Mouse (Mus musculus): ENCODE results near the gene Hdac7.
"Not testable (repeated sequence)": the region's sequence is repeated elsewhere in the genome, so short reads cannot be mapped to it uniquely, and the experiment has no call there.

The Hdac7 gene

DNA sequence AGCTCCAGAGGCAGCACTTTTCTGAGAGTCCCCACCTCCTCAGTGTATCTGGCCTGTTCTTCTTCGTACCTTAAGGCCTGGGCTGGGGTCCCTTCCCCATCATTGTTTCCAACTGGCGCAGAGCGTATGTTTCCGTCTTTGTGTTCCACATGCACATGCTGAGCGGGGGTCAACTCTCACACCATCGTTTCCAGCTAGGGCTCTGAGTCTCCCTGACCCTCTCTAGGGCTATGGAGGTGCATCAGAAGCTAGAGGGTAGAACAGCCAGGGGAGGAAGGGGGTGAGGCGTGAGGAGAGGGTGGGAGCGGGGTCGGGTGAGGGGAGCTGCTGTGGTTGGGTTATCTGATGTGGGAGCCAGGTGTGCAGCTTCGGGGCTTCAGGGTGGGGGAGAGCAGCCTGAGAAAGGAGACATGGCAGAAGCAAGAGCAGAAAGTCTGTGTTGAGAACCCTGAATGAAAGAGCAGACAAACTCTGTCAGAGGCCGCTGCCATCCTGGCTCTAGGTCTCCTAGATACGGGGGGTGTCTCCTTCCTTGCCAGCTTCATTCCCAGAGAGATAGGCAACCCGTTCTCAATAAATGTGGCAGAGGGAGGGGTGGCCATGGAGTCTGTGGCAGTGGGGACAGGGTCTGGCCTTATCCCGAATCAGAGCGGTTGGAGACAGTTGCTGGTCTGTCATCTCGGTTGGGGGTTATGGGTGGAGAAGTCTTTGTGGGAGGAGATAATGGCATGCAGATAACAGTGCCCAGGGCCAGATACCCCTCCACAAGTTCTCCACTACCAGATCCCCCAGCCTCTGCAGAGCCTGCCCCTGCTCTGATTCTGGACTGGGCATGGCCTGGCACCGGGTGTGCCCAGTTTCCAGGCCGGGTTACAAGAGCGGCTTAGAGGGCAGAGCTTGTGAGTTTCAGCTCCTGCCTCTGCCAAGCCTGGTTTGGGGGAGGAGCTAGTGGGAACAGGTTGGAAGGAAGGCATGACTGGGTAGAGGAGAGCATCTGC lies at the start of gene Hdac7:
TSS of gene Hdac7 (minus strand) at position 466 of the 998 bp plus-strand sequence.
- DNase-seq (ENCODE audit: low read depth) = no peak

GRCm38 (mm10) chr15:97892506-97892905 lies 48.2 kb upstream of the Hdac7 start:
- DNase-seq (ENCODE audit: low read depth) = no peak

DNA sequence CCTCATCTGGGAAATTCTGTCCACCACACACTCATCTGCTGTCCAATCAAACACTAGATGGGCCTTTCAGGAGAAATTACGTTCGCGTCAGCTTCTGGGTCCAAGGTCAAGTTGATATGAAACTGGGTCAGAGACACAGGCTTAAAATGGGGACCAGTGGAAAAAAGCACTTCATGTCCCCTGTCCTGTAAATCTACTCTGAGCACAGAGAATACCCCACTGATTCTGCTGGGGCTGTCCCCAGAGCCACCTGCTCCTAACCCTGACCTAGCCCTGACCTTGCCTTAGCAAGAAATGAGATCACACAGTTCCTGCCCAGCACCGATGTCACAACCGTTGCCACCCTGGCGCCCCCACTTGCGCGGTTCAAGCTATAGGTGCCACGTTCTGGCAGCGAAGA lies 46.1 kb upstream of the Hdac7 start:
- no peak for DNase-seq (ENCODE audit: low read depth)

DNA sequence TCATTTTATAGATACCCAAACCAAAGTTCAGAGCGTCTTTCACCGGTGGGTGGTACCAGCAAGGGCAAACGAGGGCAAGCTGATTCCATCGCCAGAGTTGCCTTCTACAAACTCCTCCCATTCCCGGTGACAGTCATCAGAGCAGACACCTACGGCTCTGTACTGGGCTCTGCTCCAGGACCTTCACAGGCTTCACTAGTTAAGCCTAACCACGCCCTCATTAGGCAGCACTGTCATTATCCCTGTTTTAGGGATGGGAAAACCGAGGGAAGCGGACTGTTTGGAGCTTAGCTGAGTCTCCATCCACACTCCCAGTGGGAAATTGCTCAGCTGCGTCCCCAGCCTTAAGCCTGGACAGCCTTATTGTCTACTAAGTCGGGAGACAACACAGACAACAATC lies 45.7 kb upstream of the Hdac7 start:
- DNase-seq (ENCODE audit: low read depth) = no peak

- DNase-seq (ENCODE audit: low read depth) = no peak
Measured at GRCm38 (mm10) chr15:97887541-97888016, 43.3 kb upstream of the Hdac7 start.

- no peak for DNase-seq (ENCODE audit: low read depth)
Measured at GRCm38 (mm10) chr15:97881423-97881822, 37.1 kb upstream of the Hdac7 start.

DNA sequence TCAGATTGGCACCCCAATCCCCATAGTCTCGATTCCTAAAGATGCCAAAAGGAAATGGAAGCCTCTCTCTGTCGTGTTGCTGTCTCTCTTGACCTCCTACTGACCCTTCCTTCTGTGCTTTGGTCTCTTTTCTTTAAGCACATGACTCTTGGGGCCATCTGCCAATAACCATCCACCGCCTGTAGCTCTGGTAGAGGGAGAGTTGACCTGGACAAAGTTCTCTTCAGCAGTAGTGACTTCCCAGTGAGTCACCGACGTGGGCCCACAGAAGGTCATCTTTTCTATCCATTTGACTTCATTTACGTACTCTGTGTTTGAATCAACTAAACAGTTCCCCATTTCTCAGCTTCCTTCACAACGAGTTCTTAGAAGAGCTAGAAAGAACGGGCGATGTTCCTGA lies 36.1 kb upstream of the Hdac7 start:
- DNase-seq (ENCODE audit: low read depth) = no peak

GRCm38 (mm10) chr15:97878696-97879328 lies 34.5 kb upstream of the Hdac7 start:
- DNase-seq (ENCODE audit: low read depth) = no peak

- DNase-seq (ENCODE audit: low read depth) = no peak
Measured at GRCm38 (mm10) chr15:97875784-97876183, 31.5 kb upstream of the Hdac7 start.

DNA sequence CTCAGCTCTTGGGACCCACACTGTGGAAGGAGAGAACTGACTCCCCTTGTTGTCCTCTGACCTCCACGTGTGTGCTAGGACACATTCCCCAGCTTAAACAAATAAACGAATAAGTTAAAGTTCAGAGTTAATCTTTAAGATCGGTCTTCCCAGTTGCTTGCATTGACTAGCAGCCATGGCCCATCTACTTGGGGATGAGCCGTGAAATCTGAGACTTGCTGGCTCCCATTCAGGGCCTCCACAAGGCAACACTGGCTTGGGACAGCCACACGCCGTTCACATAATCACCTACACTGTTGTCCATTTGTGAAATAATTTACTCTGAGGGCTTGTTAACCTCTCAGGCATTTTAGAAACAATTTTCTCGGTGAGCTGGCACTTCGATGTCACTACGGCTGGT lies 29.4 kb upstream of the Hdac7 start:
- no peak for DNase-seq (ENCODE audit: low read depth)

- DNase-seq (ENCODE audit: low read depth) = no peak
Measured at GRCm38 (mm10) chr15:97872161-97872560, 27.9 kb upstream of the Hdac7 start.

DNA sequence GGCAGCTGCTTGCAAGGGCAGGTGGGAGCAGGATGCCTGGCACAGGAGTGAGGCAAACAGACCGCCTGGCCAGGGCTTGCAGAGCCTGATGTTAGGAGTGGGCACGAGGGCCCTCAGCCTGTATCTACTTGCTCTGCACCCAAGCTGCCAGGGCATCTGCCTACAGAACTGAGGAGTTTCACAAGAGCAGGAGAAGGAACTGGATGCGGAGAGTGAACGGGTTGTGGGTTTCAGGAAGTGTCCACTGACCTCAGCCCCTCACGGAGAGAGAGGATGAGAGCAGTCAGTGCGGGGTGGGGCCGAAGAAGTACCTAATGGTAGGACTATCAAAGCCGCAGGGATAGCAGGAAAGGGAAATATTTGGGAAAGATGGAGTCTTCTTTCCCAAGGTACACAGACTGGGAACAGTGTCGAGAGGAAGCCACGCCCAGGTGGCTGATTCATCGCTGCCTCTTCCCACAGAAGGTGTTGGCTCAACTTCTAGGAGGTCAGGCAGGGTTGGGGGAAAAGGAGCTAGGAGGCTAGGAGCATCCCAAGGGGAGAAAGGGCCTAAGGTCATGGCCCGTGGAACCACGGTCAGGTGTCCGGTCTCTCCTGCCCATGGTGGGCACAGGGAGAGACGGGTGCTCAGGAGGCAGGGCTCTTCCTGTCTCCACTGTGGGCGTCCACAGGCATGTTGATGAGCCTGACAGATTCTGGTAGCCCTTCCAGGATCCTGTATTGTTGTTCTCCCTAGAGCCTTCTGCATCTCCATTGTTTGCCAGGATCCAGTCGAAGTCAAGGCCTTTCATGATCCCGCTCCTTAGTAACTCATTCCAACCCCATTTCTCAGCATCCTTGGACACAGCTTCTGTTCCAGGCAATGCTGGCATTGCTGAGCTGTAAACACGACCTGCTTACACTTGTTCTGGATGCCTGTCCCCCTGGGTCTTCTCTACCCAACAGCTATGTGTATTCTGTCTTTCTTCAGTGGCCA lies 27.0 kb upstream of the Hdac7 start:
- DNase-seq (ENCODE audit: low read depth) = no peak

- not testable (repeated sequence) for DNase-seq (ENCODE audit: low read depth)
Measured at GRCm38 (mm10) chr15:97870116-97870515, 25.8 kb upstream of the Hdac7 start.

DNA sequence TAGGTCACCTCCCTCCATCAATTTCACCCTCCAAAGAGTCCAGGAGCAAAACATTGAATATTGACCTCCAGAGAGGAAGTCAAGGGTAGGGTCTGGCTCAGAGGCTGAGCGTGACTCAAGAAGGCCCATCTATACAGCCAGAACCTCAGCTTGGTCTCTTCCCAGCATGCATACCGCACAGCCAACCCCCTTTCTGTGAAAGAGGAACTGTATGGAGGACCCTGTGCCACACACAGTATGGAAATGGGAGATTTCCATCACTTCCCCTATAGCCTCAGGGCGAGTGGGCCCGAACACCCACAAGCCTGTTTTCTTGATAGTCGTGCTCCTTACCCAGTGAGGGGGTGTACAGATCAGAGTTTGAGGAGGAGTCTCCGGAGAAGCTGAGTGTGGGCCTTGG lies 24.7 kb upstream of the Hdac7 start:
- DNase-seq (ENCODE audit: low read depth) = no peak

- DNase-seq (ENCODE audit: low read depth) = no peak
Measured at GRCm38 (mm10) chr15:97865988-97866387, 21.7 kb upstream of the Hdac7 start.

- DNase-seq (ENCODE audit: low read depth) = no peak
Measured at GRCm38 (mm10) chr15:97865175-97865574, 20.9 kb upstream of the Hdac7 start.

DNA sequence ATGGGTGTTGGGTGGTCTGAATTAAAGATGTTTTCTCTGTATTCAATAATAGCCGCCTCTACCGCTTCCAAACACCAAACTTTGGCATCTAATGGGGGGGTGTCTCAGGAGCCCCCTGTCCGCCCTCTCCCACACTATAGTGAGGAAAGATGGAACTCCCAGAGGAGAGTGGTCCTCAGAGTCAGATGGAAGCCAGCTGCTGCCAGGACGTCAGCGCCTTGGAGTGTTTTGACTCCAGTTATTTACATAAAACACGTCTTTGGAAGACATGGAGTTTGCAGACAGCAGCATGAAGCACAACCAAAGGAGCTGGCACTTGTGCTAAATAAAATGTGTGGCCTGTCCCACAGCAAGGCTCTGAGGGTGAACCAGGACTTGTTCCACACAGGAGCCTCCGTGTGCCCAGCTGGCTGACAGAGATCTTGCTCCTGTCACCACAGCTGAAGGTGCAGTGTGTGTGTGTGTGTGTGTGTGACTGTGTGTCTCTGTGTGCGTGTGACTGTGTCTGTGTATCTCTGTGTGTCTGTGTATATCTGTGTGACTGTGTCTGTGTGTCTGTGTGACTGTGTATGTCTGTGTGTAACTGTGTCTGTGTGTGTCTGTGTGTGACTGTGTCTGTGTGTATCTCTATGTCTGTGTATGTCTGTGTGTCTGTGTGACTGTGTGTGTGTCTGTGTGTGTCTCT lies 20.2 kb upstream of the Hdac7 start:
- no peak for DNase-seq (ENCODE audit: low read depth)

- no peak for DNase-seq (ENCODE audit: low read depth)
Measured at GRCm38 (mm10) chr15:97863494-97863881, 19.2 kb upstream of the Hdac7 start.

- no peak for DNase-seq (ENCODE audit: low read depth)
Measured at GRCm38 (mm10) chr15:97862881-97863493, 18.7 kb upstream of the Hdac7 start.

- no peak for DNase-seq (ENCODE audit: low read depth)
Measured at GRCm38 (mm10) chr15:97860353-97860752, 16.1 kb upstream of the Hdac7 start.

GRCm38 (mm10) chr15:97858431-97858830 lies 14.1 kb upstream of the Hdac7 start:
- DNase-seq (ENCODE audit: low read depth) = no peak

Measured in c-Kit-positive CD71-negative TER-119-negative erythroid progenitor cells, embryonic 14.5 days (primary cell).